Mouse (Mus musculus): ENCODE data around the gene Rag2.

Gene Rag2

GRCm38 (mm10) chr2:101608232-101608894 is 16.2 kb upstream of the Rag2 start:
- DNase-seq (ENCODE audit: low read depth, low spot score): no peak
- H3K27me3 ChIP-seq (ENCODE audit: control insufficient read depth, insufficient read depth, low read length, poor library complexity, severe bottlenecking): no peaks in the 10 kb centered on the region
- H3K36me3 ChIP-seq (ENCODE audit: control insufficient read depth, insufficient read depth, low read length, poor library complexity, severe bottlenecking): no peaks in the 10 kb centered on the region

- H3K27me3 ChIP-seq (ENCODE audit: control insufficient read depth, insufficient read depth, low read length, poor library complexity, severe bottlenecking): no peaks in the 10 kb centered on the region
- no peak for DNase-seq (ENCODE audit: low read depth, low spot score)
- H3K36me3 ChIP-seq (ENCODE audit: control insufficient read depth, insufficient read depth, low read length, poor library complexity, severe bottlenecking): no peaks in the 10 kb centered on the region
These were observed 13.7 kb upstream of the Rag2 start for GRCm38 (mm10) chr2:101610861-101611260.

GRCm38 (mm10) chr2:101615464-101616305 is 8.8 kb upstream of the Rag2 start:
- peak; percentile 73 for DNase-seq (ENCODE audit: low read depth, low spot score)
- H3K36me3 ChIP-seq (ENCODE audit: control insufficient read depth, insufficient read depth, low read length, poor library complexity, severe bottlenecking): no peaks in the 10 kb centered on the region
- H3K27me3 ChIP-seq (ENCODE audit: control insufficient read depth, insufficient read depth, low read length, poor library complexity, severe bottlenecking): no peaks in the 10 kb centered on the region; the same call in 1 of the 2 replicates

- H3K27me3 ChIP-seq (ENCODE audit: control insufficient read depth, insufficient read depth, low read length, poor library complexity, severe bottlenecking): peaks cover 2% of the 10 kb centered on the region
- no peak for DNase-seq (ENCODE audit: low read depth, low spot score)
- H3K36me3 ChIP-seq (ENCODE audit: control insufficient read depth, insufficient read depth, low read length, poor library complexity, severe bottlenecking): no peaks in the 10 kb centered on the region
These were observed 6.1 kb upstream of the Rag2 start for GRCm38 (mm10) chr2:101618373-101618772.

GRCm38 (mm10) chr2:101620899-101621298 is 3.6 kb upstream of the Rag2 start:
- DNase-seq (ENCODE audit: low read depth, low spot score): no peak
- Histone ChIP-seq H3K27me3 (ENCODE audit: control insufficient read depth, insufficient read depth, low read length, poor library complexity, severe bottlenecking) (peaks cover 2% of the 10 kb centered on the region), H3K36me3 (ENCODE audit: control insufficient read depth, insufficient read depth, low read length, poor library complexity, severe bottlenecking) (no peaks in the 10 kb centered on the region)

GRCm38 (mm10) chr2:101621611-101622010 is 2.9 kb upstream of the Rag2 start:
- peak; percentile 38 for DNase-seq (ENCODE audit: low read depth, low spot score)
- Histone ChIP-seq H3K27me3 (ENCODE audit: control insufficient read depth, insufficient read depth, low read length, poor library complexity, severe bottlenecking) (peaks cover 2% of the 10 kb centered on the region), H3K36me3 (ENCODE audit: control insufficient read depth, insufficient read depth, low read length, poor library complexity, severe bottlenecking) (no peaks in the 10 kb centered on the region)

- H3K27me3 ChIP-seq (ENCODE audit: control insufficient read depth, insufficient read depth, low read length, poor library complexity, severe bottlenecking): peaks cover 2% of the 10 kb centered on the region; the same call in 1 of the 2 replicates
- no peak for DNase-seq (ENCODE audit: low read depth, low spot score)
- H3K36me3 ChIP-seq (ENCODE audit: control insufficient read depth, insufficient read depth, low read length, poor library complexity, severe bottlenecking): no peaks in the 10 kb centered on the region
These were observed 1.5 kb upstream of the Rag2 start for GRCm38 (mm10) chr2:101623042-101623441.

- DNase-seq (ENCODE audit: low read depth, low spot score): no peak
- Histone ChIP-seq H3K36me3 (ENCODE audit: control insufficient read depth, insufficient read depth, low read length, poor library complexity, severe bottlenecking) (no peaks in the 10 kb centered on the region), H3K27me3 (ENCODE audit: control insufficient read depth, insufficient read depth, low read length, poor library complexity, severe bottlenecking) (peaks cover 2% of the 10 kb centered on the region; the same call in 1 of the 2 replicates)
These were observed 507 bp upstream of the Rag2 start for GRCm38 (mm10) chr2:101624011-101624410.

GRCm38 (mm10) chr2:101627227-101627626 is 2.7 kb downstream of the Rag2 start:
- Histone ChIP-seq H3K36me3 (ENCODE audit: control insufficient read depth, insufficient read depth, low read length, poor library complexity, severe bottlenecking) (no peaks in the 10 kb centered on the region), H3K27me3 (ENCODE audit: control insufficient read depth, insufficient read depth, low read length, poor library complexity, severe bottlenecking) (no peaks in the 10 kb centered on the region)
- DNase-seq (ENCODE audit: low read depth, low spot score): no peak

- no peaks in the 10 kb centered on the region for H3K36me3 ChIP-seq (ENCODE audit: control insufficient read depth, insufficient read depth, low read length, poor library complexity, severe bottlenecking)
- DNase-seq (ENCODE audit: low read depth, low spot score): peak; percentile 77
- no peaks in the 10 kb centered on the region for H3K27me3 ChIP-seq (ENCODE audit: control insufficient read depth, insufficient read depth, low read length, poor library complexity, severe bottlenecking)
These were observed 4.0 kb downstream of the Rag2 start for GRCm38 (mm10) chr2:101628297-101629236.

- Histone ChIP-seq H3K36me3 (ENCODE audit: control insufficient read depth, insufficient read depth, low read length, poor library complexity, severe bottlenecking) (no peaks in the 10 kb centered on the region), H3K27me3 (ENCODE audit: control insufficient read depth, insufficient read depth, low read length, poor library complexity, severe bottlenecking) (no peaks in the 10 kb centered on the region)
- no peak for DNase-seq (ENCODE audit: low read depth, low spot score)
These were observed 14.7 kb downstream of the Rag2 start for GRCm38 (mm10) chr2:101638979-101639839.

- no peak for DNase-seq (ENCODE audit: low read depth, low spot score)
These were observed 15.4 kb downstream of the Rag2 start for GRCm38 (mm10) chr2:101639840-101640350.

GRCm38 (mm10) chr2:101645841-101646240 is 21.3 kb downstream of the Rag2 start:
- Histone ChIP-seq H3K36me3 (ENCODE audit: control insufficient read depth, insufficient read depth, low read length, poor library complexity, severe bottlenecking) (no peaks in the 10 kb centered on the region), H3K27me3 (ENCODE audit: control insufficient read depth, insufficient read depth, low read length, poor library complexity, severe bottlenecking) (no peaks in the 10 kb centered on the region)
- DNase-seq (ENCODE audit: low read depth, low spot score): no peak

More at GRCm38 (mm10) chr2:101639840-101640350, 15.4 kb downstream of the Rag2 start:
- Histone ChIP-seq H3K27me3 (ENCODE audit: control insufficient read depth, insufficient read depth, low read length, poor library complexity, severe bottlenecking) (no peaks in the 10 kb centered on the region), H3K36me3 (ENCODE audit: control insufficient read depth, insufficient read depth, low read length, poor library complexity, severe bottlenecking) (no peaks in the 10 kb centered on the region)
